Mouse (Mus musculus) limb, embryonic 11.5 days (tissue): ENCODE measurements around the gene Lpar5. TPM values are rescaled to one million over a fixed set of nuclear protein-coding genes. Genes with fewer than 3 reads are reported as not detected.
"Not testable (repeated sequence)": the region's sequence is repeated elsewhere in the genome, so short reads cannot be mapped to it uniquely, and the experiment has no call there.

Source experiments
- ATAC-seq: fragments of 200-750 bp; cut with Nextera tagmentation; 2 replicates; pipeline ENCODE4 v1.8.0; 2017; ENCODE audit warnings: low read depth; ENCODE audit not compliant: insufficient number of reproducible peaks, low FRiP score, low TSS enrichment
- DNase-seq: peaks from one replicate; pipeline ENCODE4 v3.0.0-alpha.2; 2015; ENCODE audit warnings: low spot score
- H3K27ac ChIP-seq: fragments of 300-500 bp; sonication (generic); replicated peaks from 2 replicates; pipeline ENCODE4 v1.5.1; 2014; ENCODE audit warnings: low read depth, mild to moderate bottlenecking, low read length
- H3K27me3 ChIP-seq: fragments of 300-500 bp; sonication (generic); 2 replicates; pipeline ENCODE4 v1.6.1; 2014; ENCODE audit warnings: mild to moderate bottlenecking, low read length, mixed read lengths; ENCODE audit not compliant: control insufficient read depth, insufficient read depth
- H3K36me3 ChIP-seq: fragments of 300-500 bp; sonication (generic); 2 replicates; pipeline ENCODE4 v1.6.1; 2014; ENCODE audit warnings: mild to moderate bottlenecking, low read length, moderate library complexity, mixed read lengths; ENCODE audit not compliant: control insufficient read depth, insufficient read depth
- H3K4me1 ChIP-seq: fragments of 300-500 bp; sonication (generic); 2 replicates; pipeline ENCODE4 v1.6.1; 2014; ENCODE audit warnings: low read length, mixed read lengths; ENCODE audit not compliant: control insufficient read depth, insufficient read depth
- H3K4me2 ChIP-seq: fragments of 300-500 bp; sonication (generic); 2 replicates; pipeline ENCODE4 v1.6.1; 2014; ENCODE audit warnings: low read depth, mild to moderate bottlenecking, moderate library complexity; ENCODE audit not compliant: severe bottlenecking
- H3K4me3 ChIP-seq: fragments of 300-500 bp; sonication (generic); 2 replicates; pipeline ENCODE4 v1.5.1; 2014; ENCODE audit warnings: low read depth, low read length
- H3K9ac ChIP-seq: fragments of 300-500 bp; sonication (generic); 2 replicates; pipeline ENCODE4 v1.6.1; 2014; ENCODE audit warnings: mild to moderate bottlenecking, low read length
- H3K9me3 ChIP-seq: fragments of 300-500 bp; sonication (generic); 2 replicates; pipeline ENCODE4 v1.6.1; 2016; ENCODE audit warnings: low read length; ENCODE audit not compliant: control insufficient read depth
- WGBS: fragments of 180-500 bp; shearing (Covaris S2); extraction: QIAGEN DNeasy Blood & Tissue Kit; methylation state at CpG from one replicate; pipeline ENCODE4 v1.1.7; 2014; 5-methylcytosine and 5-hydroxymethylcytosine counted together
- polyA plus RNA-seq: library from polyadenylated mRNA; unstranded; fragments of >200 nt; fragmentation: Nextera tagmentation; extraction: Ambion mirVana; gene quantifications from 2 replicates; pipeline ENCODE4 v1.2.1, GENCODE M21; 2014

Gene Lpar5
- polyA plus RNA-seq, 1 experiment from 2014 or later = 0.32 TPM

DNA sequence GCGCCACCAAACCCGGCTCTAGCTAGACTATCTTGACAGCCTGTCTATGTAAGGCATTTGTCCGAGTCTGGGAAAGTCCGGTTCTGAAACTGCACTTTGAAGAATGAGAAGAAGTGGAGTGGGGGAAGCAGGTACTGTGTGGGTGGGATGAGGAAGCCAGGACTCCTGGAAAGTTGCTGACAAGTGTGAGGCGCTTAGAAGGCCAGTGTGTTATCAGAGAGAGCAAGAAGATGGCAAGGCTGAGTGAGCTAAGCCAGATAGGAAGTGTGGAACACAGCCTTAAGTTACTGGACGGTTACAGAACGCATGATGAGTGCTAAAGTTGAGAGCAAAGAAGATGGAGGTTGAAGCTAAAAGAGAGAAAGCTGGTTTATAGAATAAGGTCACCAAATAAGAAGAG is 25.6 kb upstream of the Lpar5 start:
- peaks cover 6% of the 10 kb centered on the region for H3K36me3 ChIP-seq
- no peaks in the 10 kb centered on the region for H3K9me3 ChIP-seq
- H3K9ac ChIP-seq = no peak overlapping the region
- 94% methylated on average over 7 of the region's 7 CpGs for WGBS
- ATAC-seq (no peak), DNase-seq (no peak)
- no peaks in the 10 kb centered on the region for H3K27me3 ChIP-seq
- no peak overlapping the region for H3K27ac ChIP-seq
- H3K4me1 ChIP-seq = no peaks in the 10 kb centered on the region
- no peak overlapping the region for H3K4me3 ChIP-seq
- no peak overlapping the region for H3K4me2 ChIP-seq

DNA sequence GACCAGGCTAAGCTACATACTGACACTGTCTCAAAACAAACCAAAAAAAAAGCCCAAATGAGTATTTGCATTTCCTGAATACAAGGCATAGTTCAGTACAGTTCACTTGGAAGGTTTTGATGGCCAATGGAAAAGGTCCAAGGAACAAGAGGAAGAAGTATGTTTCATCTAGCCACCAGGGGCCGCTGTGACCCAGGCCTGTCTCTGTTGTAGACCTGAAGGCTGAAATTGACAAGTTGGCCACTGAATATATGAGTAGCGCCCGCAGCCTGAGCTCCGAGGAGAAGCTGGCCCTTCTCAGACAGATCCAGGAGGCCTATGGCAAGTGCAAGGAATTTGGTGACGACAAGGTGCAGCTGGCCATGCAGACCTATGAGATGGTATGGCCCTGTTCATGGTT is 21.0 kb upstream of the Lpar5 start:
- WGBS = 42% methylated on average over 5 of the region's 5 CpGs
- Histone ChIP-seq H3K4me1 (no peaks in the 10 kb centered on the region), H3K9ac (no peak overlapping the region), H3K9me3 (no peaks in the 10 kb centered on the region), H3K27ac (no peak overlapping the region), H3K4me3 (no peak overlapping the region), H3K27me3 (no peaks in the 10 kb centered on the region), H3K36me3 (peaks cover 27% of the 10 kb centered on the region), H3K4me2 (no peak overlapping the region)
- DNase-seq (peak; percentile 85), ATAC-seq (no peak)

DNA sequence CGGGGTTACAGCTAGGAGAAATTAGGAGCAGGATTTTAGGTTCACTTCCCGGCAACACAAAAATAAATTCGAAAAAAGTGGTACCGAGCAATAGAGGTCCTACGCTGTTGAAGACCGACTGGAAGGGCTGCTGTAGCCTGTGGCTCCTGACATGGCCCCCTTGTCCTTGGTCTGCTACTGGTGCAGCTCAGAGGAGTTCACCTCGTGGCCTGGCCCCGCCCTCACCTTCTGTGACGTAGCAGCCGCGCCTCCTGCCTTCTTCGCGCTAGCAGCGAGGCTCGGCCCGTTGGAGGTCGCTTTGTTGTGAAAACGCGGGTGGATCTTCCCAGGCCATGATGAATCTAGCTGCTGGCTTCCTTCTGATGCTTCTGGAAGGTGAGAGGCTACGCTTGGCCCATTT is 18.0 kb upstream of the Lpar5 start, which contains the start of gene Acrbp:
Acrbp (plus strand) TSS at position 12 of the 400 bp plus-strand sequence.
- ATAC-seq (no peak), DNase-seq (peak; percentile 37)
- H3K9ac ChIP-seq = no peak within 1 kb of the TSS
- no peaks in the 10 kb centered on the region for H3K4me1 ChIP-seq
- no peak within 1 kb of the TSS for H3K4me2 ChIP-seq
- H3K36me3 ChIP-seq = peaks cover 31% of the 10 kb centered on the region
- no peaks in the 10 kb centered on the region for H3K27me3 ChIP-seq
- H3K9me3 ChIP-seq = no peaks in the 10 kb centered on the region
- H3K4me3 ChIP-seq = peak within 1 kb of the TSS; percentile 0; the same call in 1 of the 2 replicates
- H3K27ac ChIP-seq = 0 out of 2 replicates have a peak within 1 kb of the TSS, but pooled peaks have one; percentile 2
- WGBS = 33% methylated on average over 20 of the region's 20 CpGs

GRCm38 (mm10) chr6:125051237-125051636 is 16.5 kb upstream of the Lpar5 start:
- H3K27me3 ChIP-seq = no peaks in the 10 kb centered on the region
- DNase-seq (no peak), ATAC-seq (no peak)
- H3K4me2 ChIP-seq = no peak overlapping the region
- H3K4me1 ChIP-seq = no peaks in the 10 kb centered on the region
- no peak overlapping the region for H3K4me3 ChIP-seq
- no peak overlapping the region for H3K9ac ChIP-seq
- no peaks in the 10 kb centered on the region for H3K9me3 ChIP-seq
- peaks cover 31% of the 10 kb centered on the region for H3K36me3 ChIP-seq
- H3K27ac ChIP-seq = no peak overlapping the region
- 63% methylated on average over 5 of the region's 5 CpGs for WGBS

DNA sequence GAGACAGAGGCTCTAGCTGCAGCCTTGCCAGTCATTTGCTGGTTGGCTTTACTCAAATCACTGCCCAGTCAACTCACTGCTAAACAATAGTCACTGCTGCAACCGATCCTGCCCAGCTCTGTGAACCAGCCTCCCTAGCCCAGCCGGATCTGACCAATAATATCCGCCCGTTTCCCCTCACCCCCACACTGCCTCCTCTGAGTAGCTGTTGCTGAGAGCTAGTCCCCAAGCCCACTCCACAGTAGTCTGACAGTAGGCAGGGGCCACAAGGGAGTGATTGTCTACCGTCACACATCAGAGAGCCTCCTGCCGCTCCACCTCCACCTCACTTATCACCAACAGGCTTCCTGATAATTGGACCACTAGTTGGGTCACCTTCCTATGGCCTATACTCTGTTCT is 6.2 kb upstream of the Lpar5 start:
- Histone ChIP-seq H3K27me3 (no peaks in the 10 kb centered on the region), H3K4me3 (no peak overlapping the region), H3K36me3 (no peaks in the 10 kb centered on the region), H3K9ac (no peak overlapping the region), H3K4me2 (no peak overlapping the region), H3K27ac (no peak overlapping the region), H3K4me1 (0 out of 2 replicates have a peak, but pooled peaks cover 2% of the 10 kb centered on the region), H3K9me3 (no peaks in the 10 kb centered on the region)
- no peak for DNase-seq
- WGBS = 51% methylated on average over 6 of the region's 6 CpGs
- ATAC-seq = no peak

GRCm38 (mm10) chr6:125062511-125062910 is 5.2 kb upstream of the Lpar5 start:
- Histone ChIP-seq H3K4me2 (no peak overlapping the region), H3K27me3 (no peaks in the 10 kb centered on the region), H3K4me3 (no peak overlapping the region), H3K4me1 (0 out of 2 replicates have a peak, but pooled peaks cover 2% of the 10 kb centered on the region), H3K9ac (no peak overlapping the region), H3K36me3 (no peaks in the 10 kb centered on the region), H3K27ac (no peak overlapping the region), H3K9me3 (no peaks in the 10 kb centered on the region)
- WGBS = 88% methylated on average over 5 of the region's 5 CpGs
- DNase-seq (no peak), ATAC-seq (no peak)

GRCm38 (mm10) chr6:125063906-125064305 is 3.8 kb upstream of the Lpar5 start:
- WGBS = 89% methylated on average over 6 of the region's 6 CpGs
- Histone ChIP-seq H3K4me2 (no peak overlapping the region), H3K9ac (no peak overlapping the region), H3K4me3 (no peak overlapping the region), H3K27ac (no peak overlapping the region), H3K4me1 (0 out of 2 replicates have a peak, but pooled peaks cover 2% of the 10 kb centered on the region), H3K27me3 (no peaks in the 10 kb centered on the region), H3K36me3 (no peaks in the 10 kb centered on the region), H3K9me3 (no peaks in the 10 kb centered on the region)
- no peak for ATAC-seq
- no peak for DNase-seq

GRCm38 (mm10) chr6:125065223-125065622 is 2.5 kb upstream of the Lpar5 start:
- not testable (repeated sequence) for H3K9ac ChIP-seq, DNase-seq, ATAC-seq, H3K4me1 ChIP-seq, H3K27ac ChIP-seq, H3K36me3 ChIP-seq, H3K9me3 ChIP-seq, H3K4me2 ChIP-seq, H3K27me3 ChIP-seq, H3K4me3 ChIP-seq
- WGBS = no CpG with 5 or more reads among the region's 1 CpGs
